Mouse (Mus musculus) ZHBTc4 (cell line): ENCODE data around the gene Dap.

Source experiments
- DNase-seq: peaks from one replicate; pipeline ENCODE4 v3.0.0-alpha.2; 2011; ENCODE audit warnings: low read depth, low spot score

The Dap gene

GRCm38 (mm10) chr15:31262361-31262760 is 38.2 kb downstream of the Dap start:
- DNase-seq = no peak

GRCm38 (mm10) chr15:31264827-31265226 is 40.7 kb downstream of the Dap start:
- DNase-seq = peak; percentile 86

- DNase-seq = no peak
These were observed 41.3 kb downstream of the Dap start for GRCm38 (mm10) chr15:31265404-31265803.

- DNase-seq = no peak
These were observed 41.7 kb downstream of the Dap start for GRCm38 (mm10) chr15:31265845-31266244.

GRCm38 (mm10) chr15:31268148-31268547 is 44.0 kb downstream of the Dap start:
- DNase-seq = no peak

GRCm38 (mm10) chr15:31269558-31269957 is 45.4 kb downstream of the Dap start:
- DNase-seq = no peak

GRCm38 (mm10) chr15:31272695-31273094 is 48.6 kb downstream of the Dap start:
- DNase-seq = peak; percentile 28

- DNase-seq = no peak
These were observed 49.4 kb downstream of the Dap start for GRCm38 (mm10) chr15:31273509-31273908.

GRCm38 (mm10) chr15:31278090-31278489 is 54.0 kb downstream of the Dap start:
- no peak for DNase-seq

GRCm38 (mm10) chr15:31279120-31279519 is 55.0 kb downstream of the Dap start:
- no peak for DNase-seq

GRCm38 (mm10) chr15:31279577-31280004 is 55.5 kb downstream of the Dap start:
- DNase-seq = no peak

- no peak for DNase-seq
These were observed 55.9 kb downstream of the Dap start for GRCm38 (mm10) chr15:31280059-31280458.

GRCm38 (mm10) chr15:31280683-31281082 is 56.6 kb downstream of the Dap start:
- DNase-seq = no peak

- no peak for DNase-seq
These were observed 57.7 kb downstream of the Dap start for GRCm38 (mm10) chr15:31281830-31282229.

GRCm38 (mm10) chr15:31282353-31282752 is 58.2 kb downstream of the Dap start:
- DNase-seq = no peak

- peak; percentile 28 for DNase-seq
These were observed 60.0 kb downstream of the Dap start for GRCm38 (mm10) chr15:31284142-31284541.

GRCm38 (mm10) chr15:31284922-31285631 is 61.0 kb downstream of the Dap start:
- peak; percentile 48 for DNase-seq

GRCm38 (mm10) chr15:31285695-31286094 is 61.6 kb downstream of the Dap start:
- DNase-seq = no peak

GRCm38 (mm10) chr15:31292627-31293026 is 68.5 kb downstream of the Dap start:
- peak; percentile 38 for DNase-seq

- peak; percentile 81 for DNase-seq
These were observed 70.2 kb downstream of the Dap start for GRCm38 (mm10) chr15:31294311-31294710.

- peak; percentile 44 for DNase-seq
These were observed 73.0 kb downstream of the Dap start for GRCm38 (mm10) chr15:31296882-31297776.

GRCm38 (mm10) chr15:31297777-31298137 is 73.6 kb downstream of the Dap start:
- DNase-seq = peak; percentile 19
